Mouse (Mus musculus) bone marrow, adult 2 months (tissue): ENCODE data around the gene Rap1a.

Experiments
- CTCF ChIP-seq: fragments of 200-500 bp; IDR thresholded peaks from 2 replicates; pipeline ENCODE4 v1.5.1; 2011; ENCODE audit warnings: low read length, control low read depth; ENCODE audit not compliant: control insufficient read depth, insufficient read depth
- POLR2A ChIP-seq: fragments of 200-500 bp; IDR thresholded peaks from 2 replicates; pipeline ENCODE4 v1.6.1; 2011; ENCODE audit warnings: low read depth, mild to moderate bottlenecking, control low read depth, low read length, borderline replicate concordance; ENCODE audit not compliant: control insufficient read depth

- no peak for TF ChIP-seq POLR2A
- TF ChIP-seq CTCF: no peak
Observed at GRCm38 (mm10) chr3:105697148-105697441, 104.0 kb downstream of the Rap1a start.
